Mouse (Mus musculus): Measurements from ENCODE around the gene Htr5a.

The Htr5a gene

DNA sequence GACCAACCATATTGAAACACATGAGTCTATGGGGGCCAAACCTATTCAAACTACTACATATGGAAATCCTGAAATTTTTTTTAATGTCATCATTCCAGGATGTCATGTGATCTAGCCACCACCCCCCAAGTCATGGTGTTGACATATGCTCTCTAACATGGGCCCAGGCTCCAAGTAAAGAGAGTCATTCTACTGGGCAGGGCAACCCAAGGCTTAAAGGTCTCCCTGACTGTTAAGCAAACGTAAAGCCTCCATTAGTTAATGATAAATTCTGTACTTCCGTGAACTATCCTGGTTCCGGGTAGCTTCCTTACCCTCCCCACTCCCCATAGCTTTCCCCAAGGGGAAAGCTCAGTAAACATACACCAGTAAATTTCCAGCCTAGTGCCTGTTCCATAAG, 46.1 kb downstream of the Htr5a start:
- no peak for DNase-seq

DNA sequence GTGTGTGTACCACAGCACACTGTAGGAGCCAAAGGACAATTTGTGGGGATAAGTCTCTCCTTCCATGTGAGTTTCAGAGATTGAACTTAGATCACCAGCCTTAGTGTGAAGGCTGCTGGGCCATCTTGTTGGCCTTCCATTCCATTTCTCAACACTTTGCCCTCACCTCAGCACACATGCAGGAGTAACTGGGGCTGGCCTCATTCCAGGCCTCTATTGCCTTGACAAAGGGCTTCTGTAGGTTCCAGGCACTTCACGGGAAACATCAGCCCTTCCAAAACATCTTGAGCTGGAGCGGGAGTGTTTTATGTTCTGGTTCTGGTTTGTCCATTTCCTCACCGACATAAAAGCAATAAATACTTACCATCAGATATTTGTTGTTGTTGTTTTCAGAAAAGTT, 54.0 kb downstream of the Htr5a start:
- no peak for DNase-seq

DNA sequence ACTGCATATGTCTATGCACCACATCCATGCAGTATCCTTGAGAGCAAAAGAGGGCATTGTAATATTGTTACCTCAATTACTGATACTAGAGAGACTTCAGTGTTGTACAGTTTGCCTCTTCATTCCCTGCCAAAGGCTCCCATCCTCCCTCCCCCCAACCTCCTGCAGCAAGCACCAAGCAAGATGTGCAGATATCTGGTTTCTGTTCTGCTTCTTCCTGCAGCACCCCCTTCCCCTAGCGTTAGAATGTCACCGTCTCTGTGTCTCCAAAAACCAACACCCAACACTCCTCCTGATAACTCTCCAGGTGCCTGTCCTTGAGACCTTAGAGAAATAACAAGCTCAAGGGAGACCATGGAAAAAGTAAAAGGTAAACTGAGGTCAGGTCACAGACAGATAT, 57.8 kb downstream of the Htr5a start:
- no peak for DNase-seq

DNA sequence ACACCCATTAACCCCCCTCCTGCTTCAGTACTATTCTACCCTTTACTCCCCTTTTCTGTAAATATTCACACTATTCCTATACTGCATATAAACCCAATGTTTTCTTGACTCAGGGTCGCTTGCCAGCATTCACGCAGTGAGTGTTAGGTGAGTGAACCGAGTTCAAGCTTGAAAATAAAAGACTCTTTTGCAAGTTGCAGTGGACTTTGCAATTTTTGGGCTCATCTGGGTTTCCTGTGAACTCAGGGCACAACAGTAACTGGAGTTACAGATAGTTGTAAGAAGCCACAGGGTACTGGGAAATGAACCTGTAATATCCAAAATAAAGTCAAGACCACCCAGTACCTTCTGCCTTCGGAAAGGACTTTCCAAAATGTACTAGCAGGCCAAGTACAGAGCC, 58.2 kb downstream of the Htr5a start:
- DNase-seq, result no peak
